Mouse (Mus musculus): ENCODE data around the gene Nup98.
A peak's percentile ranks its signal among the peaks of the same experiment; 100 is the strongest.

DNA sequence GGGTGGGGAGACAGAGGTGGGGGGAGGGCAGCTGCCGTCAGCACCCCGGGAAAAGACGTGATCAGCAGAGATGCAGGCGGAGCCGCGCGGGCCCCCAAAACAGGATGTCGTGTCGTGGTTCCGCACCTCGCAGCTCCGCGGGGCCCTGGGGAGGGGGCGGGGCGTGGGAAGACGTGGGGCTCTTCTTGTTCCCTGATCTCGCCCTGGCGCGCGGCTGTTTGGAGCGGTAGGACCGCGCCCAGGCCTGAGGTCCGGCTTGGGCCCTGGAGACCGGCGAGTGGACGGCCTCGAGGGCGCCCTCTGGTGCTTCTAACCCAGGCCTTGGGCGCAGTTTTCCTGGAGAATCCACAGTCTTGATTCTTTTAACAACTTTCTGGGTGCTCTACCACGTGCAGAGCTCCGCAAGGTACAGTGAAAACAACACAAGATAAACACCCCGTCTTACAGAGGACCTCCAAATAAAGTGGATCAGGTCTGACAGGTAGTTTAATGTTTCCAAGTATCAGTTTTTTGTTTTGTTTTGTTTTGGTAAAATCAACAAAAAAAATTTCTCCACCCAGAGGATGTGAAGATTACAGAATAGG, 40.7 kb upstream of the Nup98 start:
- peak; percentile 52 for TF ChIP-seq POLR2A (IDR thresholded peaks at IDR 0.05; ENCODE audit: insufficient read length, low read depth)
- TF ChIP-seq MYOG (IDR thresholded peaks at IDR 0.05; ENCODE audit: control insufficient read depth in 1 of 3, insufficient read depth in 1 of 3, insufficient read length in 2 of 3, low read depth in 2 of 3): peak in 1 of 3 experiments; percentile 2
- TF ChIP-seq TCF12 (IDR thresholded peaks at IDR 0.05; ENCODE audit: insufficient read depth, poor library complexity, severe bottlenecking): no peak
- no peak for TF ChIP-seq MAX (IDR thresholded peaks at IDR 0.05; ENCODE audit: low read depth)
- TF ChIP-seq TCF3 (IDR thresholded peaks at IDR 0.05; ENCODE audit: insufficient read length, low read depth): no peak
- no peak for TF ChIP-seq E2F4 (IDR thresholded peaks at IDR 0.05; ENCODE audit: insufficient read depth)
- peak in 1 of 3 experiments; percentile 2 for TF ChIP-seq MYOD1 (IDR thresholded peaks at IDR 0.05; ENCODE audit: control insufficient read depth in 1 of 3, insufficient read length in 2 of 3, low read depth in 2 of 3)
- TF ChIP-seq POLR2AphosphoS2 (IDR thresholded peaks at IDR 0.05; ENCODE audit: insufficient read length, low read depth): peak; percentile 21
- no peak for TF ChIP-seq CEBPB (IDR thresholded peaks at IDR 0.05; ENCODE audit: insufficient read depth, poor library complexity, severe bottlenecking)
- TF ChIP-seq USF1 (IDR thresholded peaks at IDR 0.05; ENCODE audit: low read depth): peak; percentile 44
- no peak for TF ChIP-seq SRF (IDR thresholded peaks at IDR 0.05; ENCODE audit: control insufficient read depth, insufficient read length, low read depth)
- TF ChIP-seq REST (IDR thresholded peaks at IDR 0.05; ENCODE audit: insufficient read depth, insufficient read length): no peak
